Mouse (Mus musculus) 3134 (cell line): Measurements from ENCODE around the gene Atat1.

Source experiments
- DNase-seq: peaks from one replicate; pipeline ENCODE4 v3.0.0-alpha.2; 2011; ENCODE audit warnings: low spot score; ENCODE audit not compliant: insufficient read length; ENCODE audit errors: extremely low read depth

The Atat1 gene

DNA sequence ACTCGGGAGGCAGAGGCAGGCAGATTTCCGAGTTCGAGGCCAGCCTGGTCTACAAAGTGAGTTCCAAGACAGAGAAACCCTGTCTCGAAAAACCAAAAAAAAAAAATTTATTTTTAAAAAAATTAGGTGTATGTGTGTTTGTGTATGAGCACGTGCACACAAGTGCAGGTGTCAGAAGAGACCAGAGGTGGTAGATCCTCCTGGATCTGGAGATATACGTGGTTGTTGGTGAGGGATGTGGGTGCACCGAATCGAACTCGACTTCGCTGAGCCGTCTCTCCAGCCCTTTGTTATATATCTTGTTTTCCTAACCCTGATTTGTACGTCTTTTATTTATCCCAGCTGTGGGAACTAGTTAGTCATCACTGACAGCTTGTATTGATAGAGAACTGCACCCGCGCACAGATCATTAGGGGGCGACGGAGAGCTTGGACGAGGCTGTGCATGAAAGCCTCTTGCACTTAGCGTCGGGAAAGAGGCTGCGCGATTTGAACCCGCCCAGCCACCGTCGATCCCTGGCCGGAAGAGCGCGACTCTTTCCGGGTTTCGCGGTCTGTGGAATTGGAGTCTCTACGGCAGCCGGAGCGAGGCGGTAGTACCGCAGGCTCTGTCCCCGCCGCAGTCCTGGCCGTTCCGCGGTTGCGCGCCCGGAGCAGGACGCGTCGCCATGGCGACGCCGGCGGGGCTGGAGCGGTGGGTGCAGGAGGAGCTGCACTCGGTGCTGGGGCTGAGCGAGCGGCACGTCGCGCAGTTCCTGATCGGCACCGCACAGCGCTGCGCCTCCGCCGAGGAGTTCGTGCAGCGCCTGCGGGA, 30.4 kb downstream of the Atat1 start, which contains the start of gene Dhx16:
Gene Dhx16 (plus strand): TSS at position 575 of the 813 bp plus-strand sequence.
- peak; percentile 97 for DNase-seq

DNA sequence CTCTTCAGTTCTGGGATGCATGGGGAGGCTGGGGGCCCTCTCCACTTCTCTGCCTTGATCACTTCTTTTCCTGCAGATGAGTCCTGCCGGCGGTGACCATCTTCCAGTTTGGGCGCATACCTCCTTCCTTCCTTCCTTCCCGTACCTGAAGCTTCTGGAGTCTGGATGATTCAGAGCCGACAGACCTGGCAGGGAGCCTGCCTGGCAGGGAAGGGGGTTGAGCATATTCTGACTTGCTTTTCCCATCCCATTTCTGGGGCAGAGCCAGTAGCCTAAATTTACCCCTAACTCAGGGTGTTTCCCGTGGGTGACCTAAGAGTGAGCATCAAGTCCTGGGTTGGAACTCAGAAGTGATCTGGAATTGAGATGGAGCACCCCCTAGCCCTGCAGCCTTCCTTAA, 35.2 kb downstream of the Atat1 start:
- no peak for DNase-seq

DNA sequence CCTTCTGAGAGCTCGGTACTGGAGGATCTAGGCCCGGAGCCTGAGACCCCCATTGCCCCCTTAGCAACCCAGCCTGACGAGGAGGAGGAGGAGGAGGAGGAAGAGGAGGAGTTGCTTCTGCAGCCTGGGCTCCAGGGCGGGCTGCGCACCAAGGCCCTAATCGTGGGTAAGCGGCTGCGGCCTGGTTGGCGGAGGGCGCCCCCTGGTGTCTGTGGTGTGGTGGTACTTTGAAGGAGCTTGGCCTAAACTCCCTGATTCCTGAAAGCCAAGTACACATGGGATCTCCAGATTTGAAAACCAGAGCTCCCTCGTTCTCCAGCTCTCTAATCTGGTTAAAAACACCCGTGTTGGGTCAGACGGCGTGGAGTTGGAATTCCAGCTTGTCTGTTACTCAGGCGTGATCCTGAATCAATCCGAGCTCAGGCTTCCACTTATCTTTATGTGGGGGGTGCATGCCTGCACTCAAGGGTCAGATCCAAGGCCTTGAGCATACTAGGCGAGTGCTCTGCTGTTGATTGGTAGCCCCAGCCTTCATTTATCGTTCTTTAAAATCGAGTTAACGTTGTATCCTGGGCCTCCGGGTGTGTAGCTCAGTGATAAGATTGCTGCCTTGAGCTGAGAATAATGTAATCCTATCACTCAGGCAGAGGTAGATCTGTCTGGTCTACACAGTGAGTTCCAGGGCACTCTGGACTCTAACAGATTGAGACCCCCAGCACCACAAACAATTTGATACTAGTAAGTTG, 35.9 kb downstream of the Atat1 start:
- DNase-seq = peak; percentile 81

DNA sequence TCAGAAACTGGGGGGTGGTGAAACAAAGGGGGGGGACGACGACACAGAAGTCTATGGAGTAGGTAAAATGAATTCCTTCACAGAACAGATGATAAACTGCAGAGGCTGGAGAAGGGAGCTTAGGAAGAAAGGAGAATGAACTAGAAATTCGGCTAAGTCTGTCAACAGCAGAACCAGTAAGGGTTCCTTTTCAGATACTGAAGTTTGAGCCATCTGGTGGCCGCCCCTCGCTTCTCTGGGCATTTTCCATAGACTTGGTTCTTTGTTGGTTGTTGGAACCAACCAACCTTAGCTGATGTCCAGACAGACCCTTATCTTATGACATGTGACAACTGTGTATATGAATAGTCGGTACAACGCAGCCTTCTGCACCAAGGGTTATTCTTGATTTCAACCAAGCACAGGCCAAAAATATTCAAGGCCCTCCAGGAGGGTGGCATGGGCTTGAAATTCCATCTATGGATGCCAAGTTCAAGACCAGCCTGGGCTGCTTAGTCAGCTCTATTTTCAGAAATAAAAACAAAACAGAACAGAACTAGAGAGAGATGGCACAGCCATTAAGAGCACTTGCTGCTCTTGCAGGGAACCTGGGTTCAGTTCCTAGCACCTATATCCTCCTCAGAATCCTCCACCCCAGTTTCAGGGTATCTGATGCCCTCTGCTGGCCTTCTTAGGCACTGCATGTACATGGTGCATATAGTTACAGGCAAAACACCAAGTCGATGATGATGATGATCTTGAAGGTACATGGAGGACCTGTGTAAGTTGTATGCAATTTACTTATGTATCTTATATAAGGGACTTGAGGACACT, 38.8 kb downstream of the Atat1 start:
- no peak for DNase-seq

DNA sequence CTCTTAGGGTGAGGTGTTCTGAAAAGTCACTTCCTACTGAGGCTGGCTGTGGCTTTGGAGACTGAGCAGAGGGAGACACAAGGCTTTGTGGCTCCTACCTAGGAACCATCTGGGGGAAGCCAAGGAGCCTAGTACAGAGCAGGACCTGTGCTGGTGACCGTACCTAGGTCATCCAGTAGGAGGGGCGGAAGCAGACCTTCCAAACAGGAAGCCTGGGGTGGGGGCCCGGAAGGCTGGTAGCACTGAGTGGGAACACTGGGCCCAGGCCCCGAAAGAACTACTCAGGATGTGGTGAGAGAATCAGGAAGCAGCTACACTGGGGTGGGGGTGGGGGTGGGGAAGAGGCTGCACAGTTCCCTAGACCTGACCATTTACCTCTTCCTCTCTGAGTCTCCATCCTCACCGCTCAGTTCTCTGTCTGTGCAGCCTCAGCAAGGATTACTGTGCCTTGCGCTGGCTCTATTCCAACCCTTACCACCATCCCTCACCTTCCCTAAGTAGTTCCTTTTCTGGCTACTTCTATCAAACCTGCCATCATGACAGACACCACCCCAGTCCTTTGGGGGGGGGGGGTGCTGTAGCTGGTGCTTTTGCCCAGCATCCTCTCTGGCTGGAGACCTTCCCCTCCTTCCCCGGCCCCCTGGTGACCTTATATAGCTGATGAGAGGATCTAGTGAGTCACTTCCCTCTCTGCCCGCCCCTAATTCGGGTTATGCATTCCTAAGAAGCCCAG, 39.6 kb downstream of the Atat1 start:
- DNase-seq = peak; percentile 86

DNA sequence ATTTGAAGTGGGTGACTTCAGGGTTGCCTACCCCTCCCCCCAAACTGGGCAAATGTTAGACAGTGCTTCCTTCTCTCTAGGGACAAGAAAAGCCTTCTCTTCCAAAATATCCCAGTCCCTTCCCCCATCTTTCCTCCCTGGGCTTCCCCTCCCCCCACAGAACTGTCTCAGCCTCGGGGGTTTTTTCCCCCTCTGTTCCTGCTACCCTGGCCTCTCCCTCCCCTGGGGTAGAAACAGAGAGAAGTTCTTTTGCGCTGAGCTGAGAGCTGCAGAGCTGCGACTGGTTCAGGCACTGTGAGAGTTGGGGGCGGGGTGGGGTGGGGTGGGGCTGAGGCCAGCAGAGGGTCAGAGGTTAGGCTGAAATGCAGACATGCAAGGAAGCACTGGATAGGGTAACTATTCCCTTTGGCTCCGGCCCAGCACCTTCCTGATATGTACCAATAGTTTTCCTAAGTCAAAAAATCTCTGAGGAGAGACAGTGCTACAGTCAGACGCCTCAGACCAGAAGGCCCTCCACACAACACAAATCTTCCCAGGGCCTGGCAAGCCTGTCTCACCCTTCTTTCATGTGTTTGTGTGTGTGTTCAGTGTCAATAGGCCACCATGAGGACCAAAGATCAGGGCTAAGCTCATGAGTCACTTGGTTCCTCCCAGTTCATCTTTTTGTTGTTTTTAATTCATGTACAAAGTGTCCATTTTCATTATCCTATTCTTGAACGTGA, 40.4 kb downstream of the Atat1 start:
- peak; percentile 62 for DNase-seq

DNA sequence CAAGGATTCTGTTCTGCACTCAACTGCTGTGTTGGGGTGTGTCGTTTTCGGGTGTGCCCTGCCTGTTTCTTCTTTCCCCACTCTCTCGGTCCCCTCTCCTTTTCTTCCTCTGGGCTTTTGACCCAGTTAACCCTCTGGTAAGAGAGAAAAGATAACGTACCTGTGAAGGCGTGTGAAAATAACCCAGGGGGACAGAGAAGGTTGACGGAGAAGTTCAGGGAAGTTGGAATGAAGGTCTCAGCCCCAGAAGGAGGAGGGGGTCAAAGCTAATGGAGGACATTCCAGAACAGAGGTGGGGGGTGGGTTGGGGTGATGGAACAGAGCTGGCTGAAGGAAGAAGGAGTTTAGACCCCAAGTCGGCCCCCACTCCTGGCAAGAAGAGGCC, 40.9 kb downstream of the Atat1 start:
- DNase-seq = no peak

DNA sequence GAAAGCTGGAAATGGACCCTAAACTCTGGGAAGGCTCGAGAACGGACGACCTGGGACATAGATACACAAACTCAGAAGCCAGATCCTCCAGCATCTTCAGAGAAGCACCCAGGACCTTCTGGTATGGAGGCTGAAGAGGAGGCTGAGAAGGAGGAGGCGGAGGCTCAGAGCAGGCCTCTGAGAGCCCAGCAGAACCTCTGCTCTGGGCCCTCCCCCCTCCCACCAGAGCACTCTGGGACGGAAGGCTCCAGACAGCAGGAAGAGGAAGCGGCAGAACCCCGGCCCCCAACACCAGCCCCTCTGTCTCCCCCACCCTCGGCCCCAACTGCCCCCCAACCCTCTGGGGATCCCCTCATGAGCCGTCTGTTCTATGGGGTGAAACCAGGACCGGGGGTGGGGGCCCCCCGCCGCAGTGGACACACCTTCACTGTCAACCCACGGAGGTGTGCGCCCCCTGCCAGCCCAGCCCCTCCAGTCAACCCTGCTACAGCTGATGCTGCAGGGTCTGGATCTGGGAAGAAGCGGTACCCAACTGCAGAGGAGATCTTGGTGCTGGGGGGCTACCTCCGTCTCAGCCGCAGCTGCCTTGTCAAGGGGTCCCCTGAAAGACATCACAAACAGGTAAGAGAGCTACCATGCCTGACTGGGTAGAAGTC, 41.6 kb downstream of the Atat1 start:
- peak; percentile 46 for DNase-seq

DNA sequence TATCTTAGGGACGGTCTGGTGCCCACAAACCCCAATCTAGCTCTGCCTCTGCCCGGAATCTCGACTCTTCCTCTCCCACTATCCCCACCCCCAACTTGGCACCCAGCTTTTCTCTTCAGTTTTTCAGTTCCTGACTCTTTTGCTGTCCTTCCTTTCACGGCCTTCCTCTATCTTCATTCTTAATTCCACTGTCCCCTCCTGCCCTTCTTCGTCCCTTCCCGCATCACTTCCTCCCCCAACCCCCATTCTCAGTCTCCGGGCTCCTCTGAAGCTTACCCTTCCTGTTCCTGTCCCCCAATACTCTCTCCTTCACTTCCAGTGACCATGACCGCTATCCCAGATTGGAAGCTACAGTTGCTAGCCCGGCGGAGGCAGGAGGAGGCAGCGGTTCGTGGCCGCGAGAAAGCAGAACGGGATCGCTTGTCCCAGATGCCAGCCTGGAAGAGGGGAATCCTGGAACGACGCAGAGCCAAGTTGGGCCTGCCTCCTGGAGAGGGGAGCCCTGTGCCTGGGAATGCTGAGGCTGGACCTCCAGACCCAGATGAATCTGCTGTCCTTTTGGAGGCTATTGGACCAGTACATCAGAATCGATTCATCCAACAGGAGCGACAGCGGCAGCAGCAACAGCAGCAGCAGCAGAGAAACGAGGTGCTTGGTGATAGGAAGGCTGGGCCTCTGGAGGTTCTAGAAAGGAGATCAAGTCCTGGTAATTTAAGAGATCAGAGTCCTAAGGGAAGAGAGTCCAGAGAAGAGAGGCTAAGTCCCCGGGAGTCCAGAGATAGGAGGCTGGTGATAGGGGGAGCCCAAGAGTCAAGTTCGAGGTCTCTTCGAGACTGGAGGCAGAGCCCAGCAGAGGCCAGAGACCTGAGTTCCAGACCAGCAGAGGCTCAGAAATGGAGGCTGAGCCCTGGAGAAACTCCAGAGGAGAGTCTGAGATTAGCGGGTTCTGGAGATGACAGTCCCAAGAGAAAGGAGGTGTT, 42.7 kb downstream of the Atat1 start:
- peak; percentile 64 for DNase-seq

DNA sequence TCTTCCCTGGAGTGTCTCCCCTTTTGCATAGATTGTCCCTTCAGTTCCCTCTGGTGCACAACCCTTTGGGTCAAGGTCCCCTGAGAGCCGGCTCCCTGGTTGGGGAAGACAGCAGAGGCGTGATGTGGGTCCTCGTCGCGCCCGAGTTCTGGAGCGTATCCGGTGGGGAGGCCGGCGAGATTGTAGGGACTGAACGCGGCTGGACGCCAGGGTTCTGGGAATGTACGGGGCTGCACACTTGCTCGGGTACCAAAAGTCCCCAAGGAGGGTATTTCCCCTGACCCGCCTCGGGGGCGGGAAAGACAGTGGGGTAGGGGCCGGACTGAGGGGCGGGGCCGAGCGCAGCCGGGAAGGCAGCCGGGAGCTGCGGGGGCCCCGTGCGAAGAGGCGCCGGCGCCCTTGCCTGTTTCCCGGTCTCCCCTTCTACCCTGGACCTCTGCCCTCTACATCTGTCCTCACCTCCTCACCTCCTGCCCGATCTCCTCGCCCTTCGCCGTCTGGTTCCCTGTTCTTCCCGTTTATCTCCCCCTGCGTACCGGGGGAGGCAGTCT, 43.5 kb downstream of the Atat1 start:
- peak; percentile 79 for DNase-seq

DNA sequence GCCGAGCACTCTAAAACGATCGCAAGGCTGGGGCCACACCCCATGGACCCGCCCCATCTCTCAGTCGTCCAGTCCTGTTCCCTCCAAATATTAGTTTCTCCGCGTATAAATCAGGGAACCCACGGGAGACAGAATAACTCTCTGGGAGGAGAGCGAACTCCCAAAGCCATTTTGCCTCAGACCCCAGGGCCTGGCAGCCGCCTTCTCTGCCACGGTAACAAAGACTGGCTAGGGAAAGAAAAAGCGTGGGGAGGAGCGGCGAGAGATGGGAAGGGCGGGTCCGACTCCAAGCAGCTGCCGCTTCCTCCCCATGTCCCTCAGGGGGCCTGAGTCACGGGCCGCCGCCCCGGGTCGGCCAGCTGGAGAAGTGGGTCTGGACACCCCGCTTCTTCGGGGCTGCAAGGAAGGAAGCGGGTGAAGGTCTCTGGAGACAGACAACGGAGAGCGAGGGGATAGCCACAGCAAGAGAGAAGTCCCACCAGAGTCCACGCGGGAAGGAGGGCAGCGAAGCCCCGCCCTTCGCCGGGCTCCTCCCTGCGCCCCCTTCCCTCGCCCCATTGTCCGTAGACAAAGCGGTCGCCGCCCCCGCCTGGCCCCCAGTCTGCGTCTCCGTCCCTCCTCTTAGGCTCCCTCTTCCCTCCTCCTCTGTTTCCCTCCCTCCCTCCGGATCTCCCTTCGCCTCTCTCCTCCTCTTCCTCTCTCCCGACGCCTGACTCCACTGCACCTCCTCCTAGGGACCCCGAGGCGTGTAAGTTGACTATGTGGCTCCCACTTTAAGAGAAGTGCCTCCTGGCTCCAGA, 44.2 kb downstream of the Atat1 start, which contains the start of gene Ppp1r18:
Gene Ppp1r18 (plus strand): TSS at position 113 of the 800 bp plus-strand sequence.
- peak; percentile 90 for DNase-seq

DNA sequence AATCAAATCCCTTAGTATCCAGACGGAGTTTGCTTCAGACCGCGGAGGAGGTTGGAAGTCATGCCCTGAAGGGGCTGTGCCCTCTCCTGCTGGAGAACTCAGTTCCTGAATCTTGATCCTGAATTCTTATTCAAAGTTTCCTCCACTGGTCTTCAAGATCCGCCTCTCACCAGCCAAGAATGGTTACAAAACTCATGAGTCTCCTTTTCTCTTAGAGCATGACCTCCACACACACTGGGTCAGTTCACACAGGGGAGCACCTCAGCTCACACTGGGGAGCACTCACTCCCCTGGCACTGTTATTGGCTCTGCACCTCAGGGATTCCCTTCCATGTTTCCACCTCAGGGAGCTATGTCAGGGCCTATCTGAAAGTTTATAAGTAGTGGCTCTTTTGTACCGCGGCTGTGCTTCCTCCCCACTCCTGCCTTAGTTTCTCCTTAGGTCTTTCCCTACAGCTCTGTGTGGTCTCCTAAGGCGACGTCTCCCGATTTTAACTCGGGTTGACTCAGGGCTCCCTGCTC, 45.0 kb downstream of the Atat1 start:
- no peak for DNase-seq

DNA sequence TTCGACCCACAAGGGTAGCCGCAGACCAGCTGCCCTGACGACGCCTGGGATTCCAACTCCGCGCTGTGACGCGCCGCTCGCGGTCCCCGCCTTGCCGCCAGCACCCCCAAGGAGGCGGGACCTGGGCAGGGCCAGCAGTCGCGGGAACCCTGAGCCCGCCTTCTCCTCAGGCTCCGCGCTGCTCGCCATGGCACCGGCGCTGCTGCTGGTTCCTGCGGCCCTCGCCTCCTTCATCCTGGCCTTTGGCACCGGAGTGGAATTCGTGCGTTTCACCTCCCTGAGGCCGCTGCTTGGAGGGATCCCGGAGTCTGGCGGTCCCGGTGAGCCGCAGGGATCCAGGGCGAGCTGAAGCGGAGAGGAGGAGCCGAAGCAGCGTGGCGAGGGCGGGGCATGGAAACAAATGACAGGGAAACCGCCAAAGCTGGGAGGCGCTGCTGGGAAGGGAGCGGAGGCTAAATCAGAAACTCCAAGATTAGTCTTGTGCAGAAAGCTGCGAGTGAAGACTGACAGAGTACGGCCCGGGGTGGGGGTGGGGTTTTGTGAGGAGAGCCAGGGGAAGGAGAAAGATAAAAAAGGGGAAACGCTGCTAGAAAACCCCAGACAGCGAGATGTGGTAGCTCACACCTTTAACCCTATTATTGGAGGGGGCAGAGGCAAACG, 48.5 kb downstream of the Atat1 start, which contains the start of gene Nrm:
Gene Nrm (plus strand): TSS at position 121 of the 660 bp plus-strand sequence.
- DNase-seq = peak; percentile 97

DNA sequence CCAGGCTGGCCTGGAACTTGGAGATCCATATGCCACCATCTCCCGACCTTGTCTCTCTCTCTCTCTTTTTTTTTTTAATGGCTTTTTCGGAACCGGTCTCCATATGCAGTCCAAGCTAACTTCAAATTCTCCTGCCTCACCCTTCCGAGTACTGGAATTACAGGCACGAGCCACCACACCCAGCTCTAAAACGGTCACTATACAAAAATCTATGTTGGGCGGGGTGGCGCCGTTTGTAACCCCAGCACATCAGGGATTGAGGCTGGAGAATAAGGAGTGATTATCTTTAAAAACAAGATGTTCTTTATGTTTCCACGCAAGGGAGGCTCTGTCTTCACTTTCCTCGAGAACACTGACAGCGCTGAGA, 49.1 kb downstream of the Atat1 start:
- no peak for DNase-seq

DNA sequence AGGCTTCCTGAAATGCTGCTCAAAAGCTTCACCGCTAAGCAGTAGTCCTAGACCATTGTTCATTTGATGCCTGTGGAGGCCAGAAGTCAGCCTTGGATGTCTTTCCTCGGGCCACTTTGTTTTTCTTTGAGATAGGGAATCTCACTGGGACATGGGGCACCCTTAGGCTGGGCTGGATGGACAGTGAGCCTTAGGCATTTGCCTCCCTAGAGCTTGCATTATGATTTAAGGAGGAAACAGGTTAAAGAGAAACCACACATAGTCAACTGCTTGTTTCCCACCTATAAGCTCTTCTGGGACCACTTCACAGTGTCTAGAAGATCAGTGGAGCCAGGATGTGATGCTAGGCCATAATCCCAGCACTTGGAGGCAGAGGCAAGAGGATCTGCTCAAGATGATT, 50.0 kb downstream of the Atat1 start:
- no peak for DNase-seq

DNA sequence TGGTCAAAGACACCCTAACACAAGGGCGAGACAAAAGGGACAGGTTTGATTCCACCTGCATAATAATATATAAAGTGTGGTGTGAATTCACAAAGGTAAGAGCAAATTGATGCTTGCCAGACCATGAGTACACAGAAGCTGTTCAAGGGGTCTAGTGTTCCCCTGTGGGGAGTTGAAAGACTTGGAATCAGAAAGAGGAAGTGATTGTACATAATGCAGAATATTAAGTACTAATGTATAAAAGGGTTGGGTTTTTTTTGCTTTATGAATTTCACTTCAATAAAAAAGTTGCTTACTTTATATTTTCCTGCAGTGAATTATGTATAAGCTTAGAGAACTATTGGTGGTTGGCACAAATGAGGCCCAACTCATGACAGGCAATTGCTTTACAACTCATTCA, 50.5 kb downstream of the Atat1 start:
- no peak for DNase-seq
